Mouse (Mus musculus): ENCODE measurements around the gene Tmem178b.

Tmem178b gene

DNA sequence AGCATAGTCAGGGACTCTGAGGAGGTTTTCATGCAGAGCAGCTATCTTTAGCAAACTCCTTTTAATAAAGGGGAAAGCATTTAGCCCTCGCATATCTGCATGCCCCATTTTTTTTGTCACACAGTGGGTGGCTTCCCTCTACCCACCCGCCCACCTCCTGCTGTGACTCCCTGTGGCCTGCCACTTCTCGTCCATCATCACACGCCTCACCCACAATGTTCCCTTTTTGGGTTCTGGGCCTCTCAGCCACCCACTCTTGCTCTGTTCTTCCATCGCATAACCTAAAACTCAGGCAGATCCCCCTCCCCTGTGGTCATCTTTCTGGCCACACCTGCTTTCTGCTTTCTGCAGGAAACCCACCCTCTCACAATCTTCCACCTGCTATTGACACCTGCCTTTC lies 288.3 kb downstream of the Tmem178b start:
- no peak for DNase-seq (ENCODE audit: low read depth)

DNA sequence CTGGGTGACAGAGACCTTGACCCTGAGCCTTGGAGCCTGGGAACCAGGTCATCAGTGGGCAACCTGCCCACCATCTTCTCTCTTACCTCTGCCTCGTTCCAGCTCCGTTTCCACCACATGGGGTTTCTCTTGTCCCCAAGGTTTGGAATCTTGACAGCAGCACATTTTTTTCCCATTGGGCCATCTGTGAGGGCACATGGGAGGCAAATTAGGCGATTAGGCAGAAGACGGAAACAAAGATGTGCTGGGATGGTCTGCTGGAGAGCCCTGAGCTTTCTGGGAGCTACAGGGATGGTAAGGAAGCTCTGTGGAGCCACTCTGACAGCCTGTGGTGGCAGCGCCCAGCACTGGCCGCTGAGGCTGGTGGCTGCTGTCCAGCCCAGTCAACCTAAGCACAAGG lies 300.5 kb downstream of the Tmem178b start:
- DNase-seq (ENCODE audit: low read depth): no peak

DNA sequence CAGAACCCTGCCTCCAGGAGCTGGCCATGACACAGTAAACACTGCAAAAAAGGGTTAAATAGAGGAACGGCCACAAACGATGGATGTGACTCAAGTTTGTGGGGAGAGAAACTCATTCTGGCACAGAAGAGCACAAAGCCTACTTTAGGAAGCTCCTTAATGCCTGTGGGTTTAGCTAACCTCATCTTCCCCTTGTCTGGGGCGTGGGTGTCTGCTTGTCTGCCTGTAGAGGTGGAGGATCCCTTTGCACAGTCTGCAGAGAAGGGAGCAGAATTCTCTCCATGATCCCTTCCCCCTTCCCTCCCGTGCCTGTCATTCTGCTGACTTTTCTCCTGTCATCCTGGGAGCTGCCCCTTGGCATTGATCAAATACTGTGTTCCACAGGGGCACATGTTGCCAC lies 304.8 kb downstream of the Tmem178b start:
- DNase-seq (ENCODE audit: low read depth): no peak

DNA sequence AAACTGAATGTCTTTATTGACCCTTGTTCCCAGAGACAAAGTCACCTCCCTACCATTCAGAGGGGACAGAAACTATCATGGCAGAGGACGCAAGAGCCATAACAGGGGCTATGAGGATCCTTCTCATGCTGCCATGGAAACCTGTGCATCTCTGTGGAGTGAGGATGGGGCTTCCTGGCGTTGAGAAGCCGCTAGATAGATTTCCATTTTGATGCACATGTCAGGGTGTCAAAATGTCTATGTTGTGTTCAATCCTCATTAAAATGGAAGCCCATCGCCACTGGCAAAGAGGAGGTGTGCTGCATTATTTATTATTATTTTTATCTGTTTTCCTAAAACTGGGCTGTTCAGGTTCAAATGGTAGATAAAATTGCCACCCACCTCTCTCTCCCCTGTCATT lies 307.5 kb downstream of the Tmem178b start:
- no peak for DNase-seq (ENCODE audit: low read depth)

DNA sequence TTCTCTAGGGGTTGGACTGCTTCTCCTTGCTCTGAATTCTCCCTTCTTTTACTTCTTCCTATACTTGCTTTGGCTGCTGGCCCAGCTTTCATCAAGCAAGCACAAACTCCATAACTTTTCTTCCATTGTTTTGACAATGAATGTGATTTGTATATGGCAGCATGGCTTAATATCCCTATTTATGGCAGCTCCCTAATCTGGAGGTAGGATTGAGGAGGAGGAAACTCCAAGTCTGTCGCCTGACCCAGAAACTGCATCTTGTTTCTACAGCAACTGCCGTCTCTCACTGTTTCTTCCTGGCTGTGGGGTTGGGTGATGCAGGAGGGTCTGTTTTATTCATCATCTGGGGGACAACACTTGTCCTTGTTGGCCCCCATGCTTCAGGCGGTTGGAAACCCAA lies 327.6 kb downstream of the Tmem178b start:
- no peak for DNase-seq (ENCODE audit: low read depth)

DNA sequence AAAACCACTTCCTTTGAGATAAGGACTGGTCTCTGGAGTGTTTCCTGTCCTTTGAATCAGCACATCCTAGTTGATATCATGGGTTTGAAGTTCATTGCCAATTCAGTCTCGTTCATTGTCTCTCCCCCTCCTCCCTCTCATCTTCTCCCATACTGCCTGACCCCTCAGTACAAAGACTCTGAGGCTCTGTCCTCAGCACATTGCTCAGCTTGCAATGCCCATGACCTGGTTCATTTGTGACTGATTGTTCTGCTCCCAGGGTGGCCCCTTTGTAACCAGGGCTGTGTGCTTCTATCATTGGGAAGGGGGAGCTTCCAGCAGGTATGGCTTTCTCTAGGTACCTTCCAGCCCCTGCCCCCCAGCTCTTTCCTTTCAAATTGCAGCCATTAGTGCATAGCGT lies 329.5 kb downstream of the Tmem178b start:
- DNase-seq (ENCODE audit: low read depth): no peak

DNA sequence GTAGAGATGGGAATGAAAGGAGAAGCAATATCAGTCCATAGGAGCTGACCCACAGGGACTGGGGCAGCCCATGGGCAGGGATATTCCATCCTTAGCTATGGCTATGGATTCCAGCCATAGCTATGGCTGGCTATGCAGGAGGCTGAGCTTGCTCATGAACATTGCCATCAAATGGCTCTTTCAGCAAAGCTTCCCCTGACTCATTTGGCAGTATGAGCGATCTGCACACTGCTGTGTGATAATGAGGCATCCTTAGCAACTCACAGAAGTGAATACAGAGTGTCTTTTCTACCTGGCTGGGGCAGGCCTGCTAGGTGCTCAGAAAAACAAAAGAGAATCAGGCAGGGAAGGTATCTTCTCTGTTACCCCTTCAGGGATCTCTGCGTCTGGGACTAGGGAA lies 332.3 kb downstream of the Tmem178b start:
- DNase-seq (ENCODE audit: low read depth): no peak

DNA sequence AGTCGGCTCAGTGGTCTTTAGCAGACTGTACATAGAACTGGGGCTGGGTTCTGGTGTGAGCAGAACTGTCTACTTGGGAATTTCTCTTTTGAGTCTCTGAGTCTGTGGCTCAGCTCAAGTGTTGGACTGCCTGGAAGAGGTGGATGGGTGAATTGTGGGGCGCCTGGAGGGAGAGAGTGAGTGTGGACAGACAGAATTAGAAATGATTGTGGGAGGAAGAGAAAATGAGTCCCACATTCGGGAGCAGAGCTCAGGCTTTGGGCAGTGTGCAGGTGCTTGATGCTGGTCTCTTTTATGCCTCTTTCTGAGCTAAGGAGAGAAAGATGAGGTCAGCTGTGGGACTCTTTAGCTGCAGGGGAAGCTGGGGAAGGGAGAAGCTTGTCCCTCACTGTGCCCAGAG lies 334.9 kb downstream of the Tmem178b start:
- no peak for DNase-seq (ENCODE audit: low read depth)

DNA sequence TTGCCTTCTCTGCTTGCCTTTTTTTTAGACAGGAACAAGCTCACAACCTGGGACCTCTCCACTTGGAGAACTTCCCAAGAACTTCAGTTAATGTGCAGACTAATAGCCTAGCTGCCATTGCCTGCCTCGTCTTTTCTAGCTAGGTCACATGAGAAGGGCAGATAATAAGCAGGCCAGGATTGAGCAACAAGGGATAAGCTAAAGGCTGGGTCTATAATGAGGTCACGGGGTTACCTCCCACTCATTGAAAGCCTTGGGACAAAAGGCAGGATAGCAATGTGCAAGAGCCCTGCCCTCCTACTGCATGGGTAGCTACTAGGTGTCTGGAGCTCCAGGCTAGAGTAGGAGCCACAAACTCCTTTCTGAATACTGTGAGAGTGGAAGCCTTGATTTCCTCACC lies 336.1 kb downstream of the Tmem178b start:
- no peak for DNase-seq (ENCODE audit: low read depth)

DNA sequence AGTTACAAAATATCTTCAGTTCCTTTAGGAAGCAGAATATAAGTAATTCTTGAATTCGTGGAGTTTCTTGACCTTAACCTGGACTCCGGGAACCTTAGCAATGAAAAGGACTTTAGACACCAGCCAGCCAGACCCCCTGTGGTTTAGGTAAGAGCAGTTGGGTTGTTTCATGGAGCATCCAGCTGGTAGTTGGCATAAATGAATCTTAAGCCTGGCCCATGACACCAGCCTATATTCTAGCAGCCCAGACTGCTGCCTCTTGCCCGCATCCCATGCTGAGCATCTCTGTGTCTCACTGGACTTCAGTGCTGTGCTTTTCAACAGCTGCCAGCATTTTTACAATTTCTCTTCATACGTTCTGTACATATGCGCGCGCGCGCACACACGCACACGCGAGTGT lies 344.1 kb downstream of the Tmem178b start:
- no peak for DNase-seq (ENCODE audit: low read depth)

DNA sequence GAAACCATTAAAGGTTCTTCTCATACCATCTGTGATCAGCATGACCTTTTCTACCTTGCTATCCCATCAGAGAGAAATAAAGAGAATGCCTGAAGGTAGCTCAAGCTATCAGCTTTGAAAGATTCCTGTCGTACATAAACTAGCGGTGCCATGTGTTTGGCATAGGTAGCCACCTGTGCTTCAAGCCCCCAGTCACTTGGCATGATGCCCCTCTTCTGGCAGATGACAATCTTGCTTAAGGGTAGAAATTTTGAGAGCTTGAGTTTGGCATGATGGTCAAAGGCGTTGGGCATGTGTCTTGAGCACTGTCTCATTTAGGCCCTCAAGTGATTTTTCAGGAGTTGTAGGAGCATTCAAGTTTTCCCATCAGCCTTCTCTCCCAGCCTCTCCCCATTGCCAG lies 344.6 kb downstream of the Tmem178b start:
- no peak for DNase-seq (ENCODE audit: low read depth)

DNA sequence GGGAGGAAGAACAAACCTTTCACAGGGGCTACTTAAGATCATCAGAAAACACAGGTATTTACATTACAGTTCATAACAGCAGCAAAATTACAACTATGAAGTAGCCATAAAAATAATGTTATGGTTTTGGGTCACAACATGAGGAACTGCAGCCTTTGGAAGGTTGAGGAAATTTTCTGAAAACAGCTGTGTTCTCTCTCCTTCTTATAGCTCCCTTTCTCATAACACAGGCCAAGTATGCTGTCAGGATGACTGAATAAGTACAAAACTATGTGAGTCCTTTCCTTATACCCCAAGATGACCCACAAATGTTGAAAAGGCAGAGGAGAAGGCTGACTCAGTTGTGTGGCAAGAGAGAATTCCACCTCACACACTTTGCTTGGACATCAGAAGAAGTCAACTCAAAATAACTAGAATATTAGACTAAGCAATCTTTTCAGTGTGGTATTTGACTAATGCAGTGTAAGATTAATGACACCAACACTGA lies 347.6 kb downstream of the Tmem178b start:
- DNase-seq (ENCODE audit: low read depth): no peak

DNA sequence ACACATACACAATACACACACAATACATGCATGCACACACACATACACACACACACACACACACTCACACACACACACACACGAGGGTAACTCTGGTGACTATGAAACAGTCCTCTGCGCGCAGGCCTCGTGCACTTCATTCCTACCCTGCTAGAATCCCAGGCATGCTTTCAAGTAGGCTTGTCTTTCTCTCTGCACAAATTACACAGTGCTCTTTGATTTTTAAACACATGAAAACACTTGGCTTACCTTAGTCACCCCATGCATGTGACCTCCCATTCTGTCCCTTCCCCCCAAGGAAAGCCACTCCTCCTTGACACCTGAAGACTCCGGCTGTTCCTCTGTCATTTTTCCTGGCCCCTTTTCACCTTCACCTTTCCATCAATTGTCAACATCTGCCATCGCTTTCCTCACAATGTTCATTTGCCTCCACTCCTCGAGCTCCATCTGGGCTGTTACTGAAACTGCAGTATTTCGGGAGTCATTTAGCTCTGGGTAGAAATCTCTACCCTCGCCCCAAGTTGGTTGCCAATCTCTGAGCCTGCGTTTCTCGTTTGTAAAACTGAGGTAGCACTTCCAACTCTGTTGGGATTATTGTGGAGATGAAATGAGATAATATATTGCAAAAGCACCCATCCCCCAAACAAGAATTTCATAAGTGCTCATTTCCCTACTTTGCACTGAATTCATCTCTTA lies 352.7 kb downstream of the Tmem178b start:
- no peak for DNase-seq (ENCODE audit: low read depth)

DNA sequence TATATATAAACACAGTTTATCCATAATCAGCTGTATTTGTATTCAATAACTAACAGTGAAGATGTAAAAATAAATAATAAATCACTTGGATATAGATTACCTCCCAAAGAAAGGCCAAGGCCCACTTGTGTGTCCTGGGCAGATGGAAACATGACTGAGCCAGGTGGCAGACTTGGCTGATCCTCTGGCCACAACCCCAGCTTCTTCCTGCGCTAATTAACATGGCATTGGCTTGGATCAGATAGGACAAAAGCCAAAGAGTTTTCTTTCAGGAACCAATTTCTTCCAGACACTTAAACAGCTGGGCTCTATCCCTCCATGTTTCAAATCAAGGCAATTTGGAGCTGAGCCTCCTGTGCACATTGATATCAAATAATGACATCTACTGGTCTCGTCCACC lies 355.9 kb downstream of the Tmem178b start:
- no peak for DNase-seq (ENCODE audit: low read depth)

DNA sequence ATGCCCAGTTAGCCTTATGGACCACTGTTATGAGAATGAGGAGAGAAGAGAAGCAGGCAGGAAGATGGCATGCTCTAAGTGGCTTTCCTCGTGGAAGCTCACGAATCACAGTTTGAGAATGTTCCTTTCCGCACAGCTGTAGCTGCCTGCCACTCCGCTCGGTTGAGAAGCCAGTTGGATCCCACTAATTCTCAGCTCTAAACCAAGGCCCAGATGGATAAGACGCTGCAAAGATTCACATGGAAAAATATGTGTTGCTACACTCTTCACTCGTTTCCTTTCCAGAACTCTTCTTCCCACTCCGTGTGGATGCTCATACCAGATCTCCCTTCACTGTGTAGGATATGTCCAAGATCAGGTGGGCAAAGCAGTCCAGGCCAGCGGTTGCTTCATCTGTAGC lies 356.9 kb downstream of the Tmem178b start:
- no peak for DNase-seq (ENCODE audit: low read depth)

DNA sequence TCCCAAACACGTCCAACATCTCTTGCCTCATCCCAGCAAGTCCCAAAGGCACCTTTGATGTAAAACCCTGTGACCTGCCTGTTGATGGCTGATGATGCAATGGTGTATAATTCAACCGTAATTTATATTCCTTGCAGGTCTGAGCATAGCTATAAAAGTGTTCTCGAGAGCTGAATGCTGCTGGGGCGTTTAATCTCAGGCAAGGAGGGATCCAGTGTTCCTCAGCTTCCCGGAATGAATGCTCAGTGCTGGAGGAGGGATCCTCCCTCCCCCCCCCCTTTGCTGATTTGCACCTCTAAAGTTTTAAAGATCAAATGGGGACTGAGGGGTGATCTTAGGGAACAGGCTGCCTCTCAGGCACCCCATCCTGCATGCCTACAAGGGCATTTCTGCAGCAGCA lies 361.0 kb downstream of the Tmem178b start:
- DNase-seq (ENCODE audit: low read depth): no peak

DNA sequence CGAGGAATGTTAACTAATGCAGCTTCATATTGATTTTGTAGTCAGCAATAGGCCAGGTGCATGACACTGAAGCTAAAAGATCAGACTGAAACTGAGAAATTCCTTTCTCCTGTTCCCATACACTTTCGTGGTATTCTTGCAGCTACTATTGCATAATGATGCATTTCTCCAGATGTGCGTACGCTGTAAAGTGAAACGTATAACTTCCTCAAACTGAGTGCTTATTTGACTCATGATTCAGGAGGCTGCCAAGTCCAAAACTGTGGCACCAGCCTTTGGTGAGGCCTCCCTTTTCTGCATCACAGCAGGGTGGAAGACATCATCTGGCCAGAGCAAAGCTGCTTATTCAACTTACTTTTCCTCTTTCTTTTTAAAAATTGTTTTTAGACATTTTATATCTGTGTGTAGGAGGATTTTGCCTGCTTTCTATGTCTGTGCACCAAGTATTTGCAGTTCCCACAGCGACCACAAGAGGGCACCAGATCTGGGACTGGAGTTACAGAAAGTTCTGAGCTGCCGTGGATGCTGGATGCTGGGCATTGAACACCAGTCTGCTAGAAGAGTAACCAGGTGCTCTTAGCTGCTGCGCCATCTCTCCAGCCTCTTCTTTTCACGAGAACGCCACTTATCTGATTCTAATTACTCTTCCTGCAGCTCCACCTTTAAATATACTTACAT lies 362.9 kb downstream of the Tmem178b start:
- peak; percentile 67 for DNase-seq (ENCODE audit: low read depth)

DNA sequence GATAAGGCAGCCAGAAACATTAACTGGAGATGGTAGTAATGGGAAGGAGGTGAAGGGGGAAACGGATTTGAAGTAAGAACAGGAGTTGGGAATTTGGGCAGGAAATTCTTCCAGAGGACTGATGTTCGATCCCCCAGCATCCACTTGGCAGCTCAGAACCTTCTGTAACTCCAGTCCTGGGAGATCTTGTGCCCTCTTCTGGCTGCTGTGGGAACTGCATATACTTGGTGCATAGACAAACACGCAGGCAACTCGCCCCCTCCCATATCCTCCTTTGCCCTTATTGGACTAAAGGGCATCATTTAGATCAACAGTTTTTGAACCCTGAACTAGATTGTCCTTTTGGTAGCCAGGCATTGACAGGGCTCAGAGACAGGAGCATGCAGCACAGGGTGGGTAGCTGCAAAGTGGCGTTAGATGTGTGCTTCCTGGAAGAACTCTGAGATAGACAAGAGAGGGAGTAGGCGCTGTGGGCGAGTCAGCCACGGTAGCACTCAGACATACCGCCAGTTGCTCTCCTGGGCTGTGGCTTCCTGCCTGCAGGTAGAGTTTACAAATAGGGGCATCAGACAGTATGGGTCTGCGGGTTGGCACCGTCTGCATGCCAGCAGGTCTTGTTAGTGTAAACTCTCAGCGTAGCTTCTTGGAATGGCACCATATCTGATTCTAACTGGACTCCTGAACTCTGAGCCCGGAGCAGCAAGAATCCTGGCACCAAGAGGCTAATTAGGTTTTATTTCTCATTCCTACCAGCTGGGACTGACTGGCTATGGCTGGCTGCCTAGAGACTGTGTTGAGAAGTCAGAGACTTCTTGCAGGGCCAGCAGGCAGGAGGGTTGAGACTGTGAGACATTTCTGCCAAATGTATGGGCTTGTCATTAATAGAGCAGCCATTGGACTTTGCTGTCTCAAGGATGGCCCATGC lies 364.0 kb downstream of the Tmem178b start:
- peak; percentile 45 for DNase-seq (ENCODE audit: low read depth)

DNA sequence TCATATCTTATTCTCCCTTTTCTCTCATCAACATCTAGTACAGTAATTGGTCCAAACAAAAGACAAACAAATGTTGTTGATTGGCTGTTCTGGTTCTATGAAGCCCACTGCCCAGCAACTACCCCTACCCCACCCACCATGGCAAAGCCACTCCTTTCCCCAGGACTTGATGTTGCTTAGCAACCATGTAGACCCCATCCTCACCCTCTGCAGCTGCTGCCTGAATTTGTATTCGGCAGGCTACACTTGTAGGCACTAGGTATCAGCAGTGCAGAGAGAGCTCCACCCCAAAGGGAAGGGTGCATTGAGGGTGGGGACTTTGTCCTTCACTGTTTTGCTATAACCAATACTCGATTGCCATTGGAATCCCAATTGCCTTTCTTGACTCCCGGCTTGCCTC lies 365.8 kb downstream of the Tmem178b start:
- no peak for DNase-seq (ENCODE audit: low read depth)

DNA sequence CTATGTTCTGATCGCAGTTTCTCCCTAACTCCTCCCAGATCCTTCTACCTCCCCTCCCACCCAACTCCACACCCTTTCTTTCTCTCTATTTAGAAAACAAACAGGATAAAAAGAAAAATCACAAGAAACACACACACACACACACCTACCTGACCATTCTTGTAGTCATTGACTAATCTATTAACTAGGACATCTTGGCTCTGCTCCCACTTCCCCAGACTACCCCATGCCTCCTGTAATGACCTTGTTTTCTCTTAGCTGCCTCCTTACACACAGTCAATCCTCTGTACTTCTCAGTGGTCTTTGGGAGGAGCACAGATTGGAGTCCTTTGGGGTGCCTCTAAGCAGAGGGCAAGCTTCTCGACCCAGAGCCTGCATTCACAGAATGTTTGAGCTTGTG lies 367.6 kb downstream of the Tmem178b start:
- DNase-seq (ENCODE audit: low read depth): no peak

DNA sequence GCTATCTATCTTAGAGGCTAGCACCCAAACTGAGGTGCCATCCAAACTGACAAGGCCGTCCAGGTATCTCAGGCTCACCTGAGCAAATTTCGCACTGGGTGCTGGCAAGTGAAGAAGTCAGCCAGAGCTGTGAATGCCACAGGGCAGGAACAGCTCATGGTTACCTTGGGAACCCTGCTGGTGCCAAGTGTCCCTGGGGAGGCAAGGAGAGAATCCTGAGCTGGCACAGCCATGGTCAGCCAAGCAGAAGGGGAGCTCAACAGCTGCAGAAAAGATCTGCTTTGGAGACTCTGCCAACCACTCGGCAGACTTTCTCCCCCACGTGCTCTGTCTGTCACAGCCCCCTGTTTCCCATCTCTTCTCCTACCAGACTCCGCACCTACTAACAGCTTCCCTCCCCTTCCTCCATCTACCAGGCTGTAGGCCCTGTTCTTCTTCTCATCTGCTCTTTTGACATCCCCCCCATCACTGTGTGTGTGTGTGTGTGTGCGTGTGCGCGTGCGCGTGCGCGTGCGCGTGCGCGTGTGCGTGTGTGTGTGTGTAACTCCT lies 374.4 kb downstream of the Tmem178b start:
- no peak for DNase-seq (ENCODE audit: low read depth)

DNA sequence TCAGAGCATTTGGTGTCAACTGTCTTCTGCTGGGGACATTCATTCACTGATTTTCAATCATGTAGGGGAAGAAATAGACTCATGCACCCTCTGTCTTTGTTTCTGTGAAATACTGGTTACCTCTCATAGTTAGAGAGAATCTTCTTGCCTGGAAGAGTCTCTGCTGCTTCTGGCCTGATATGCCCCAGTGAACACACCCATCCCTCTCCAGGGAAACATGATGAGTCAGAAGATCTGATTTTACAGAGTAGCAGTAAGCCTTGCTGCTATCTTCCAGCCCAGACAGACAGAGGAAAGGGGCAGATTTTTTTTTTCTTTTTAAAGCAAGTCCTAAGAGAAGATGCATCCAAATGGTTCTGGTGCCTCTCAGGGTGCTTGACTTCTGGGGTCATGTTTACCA lies 376.9 kb downstream of the Tmem178b start:
- DNase-seq (ENCODE audit: low read depth): no peak

DNA sequence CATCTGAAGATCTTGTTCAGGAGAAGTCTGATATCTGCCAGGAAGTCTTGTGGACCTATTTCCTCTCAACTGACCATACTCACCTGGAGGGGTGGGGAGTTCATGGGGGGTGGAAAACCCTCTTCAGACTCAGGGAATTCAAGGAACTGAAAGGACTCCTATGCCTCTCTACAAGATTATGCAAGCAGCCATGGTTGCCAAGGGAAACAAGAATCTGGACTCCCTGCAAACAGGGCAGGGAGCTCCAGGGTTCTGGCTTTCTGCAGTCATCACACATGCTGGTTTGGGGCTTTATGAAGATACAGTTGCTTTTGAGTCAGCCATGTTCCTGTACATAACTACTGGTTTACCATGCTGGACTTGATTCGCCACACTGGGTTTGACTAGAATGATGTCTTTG lies 390.6 kb downstream of the Tmem178b start:
- DNase-seq (ENCODE audit: low read depth): no peak

Measured in naive thymus-derived CD4-positive, alpha-beta T cell, adult 2 months (primary cell).